Mouse (Mus musculus): ENCODE data around the gene Iqgap1. TPM values are rescaled to one million over a fixed set of nuclear protein-coding genes. Genes with fewer than 3 reads are reported as not detected.

Iqgap1 gene
- total and polyA plus RNA-seq, 3 experiments, result 20.6 to 87.9 (median 58.8) TPM

DNA sequence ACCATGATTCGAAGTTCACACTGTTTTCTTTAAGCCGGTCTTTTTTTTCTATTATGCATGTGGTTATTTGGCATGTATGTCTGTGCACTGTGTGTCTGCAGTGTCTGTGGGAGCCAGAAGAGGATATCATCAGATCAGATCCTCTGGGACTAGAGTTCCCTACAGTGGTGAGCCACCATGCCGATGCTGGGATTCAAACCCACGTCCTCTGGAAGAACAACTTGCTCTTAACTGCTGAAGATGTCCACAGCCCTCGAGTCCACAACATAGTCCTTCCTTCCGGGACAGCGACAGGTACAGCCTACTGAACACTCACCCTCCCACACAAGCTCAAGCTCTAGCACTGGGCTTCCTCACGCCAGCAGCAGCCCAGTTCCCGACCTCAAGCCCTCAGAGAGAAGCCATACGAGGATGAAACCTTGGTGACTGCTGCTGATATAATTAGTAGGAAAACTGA, 50.3 kb downstream of the Iqgap1 start:
- no peak overlapping the region for H3K9ac ChIP-seq (ENCODE audit: control insufficient read depth, low read depth, low read length, poor library complexity, severe bottlenecking)
- no peaks in the 10 kb centered on the region for H3K27me3 ChIP-seq (ENCODE audit: control insufficient read depth in 1 of 2, insufficient read depth in 2 of 2, low read length in 2 of 2)
- peaks cover 2 to 15% of the 10 kb centered on the region in 2 experiments; a peak in 3 of 4 replicates for H3K4me1 ChIP-seq (ENCODE audit: control insufficient read depth in 1 of 2, insufficient read depth in 2 of 2, low read length in 2 of 2)
- no peak for DNase-seq (ENCODE audit: low read depth, low spot score)
- H3K79me2 ChIP-seq (ENCODE audit: control insufficient read depth, insufficient read depth, low read length, poor library complexity), result peaks cover 9% of the 10 kb centered on the region
- H3K27ac ChIP-seq (ENCODE audit: control insufficient read depth, low read depth, low read length), result no peak overlapping the region
- H3K36me3 ChIP-seq (ENCODE audit: control insufficient read depth in 1 of 2, insufficient read depth in 2 of 2, low read length in 2 of 2), result peaks cover 0 to 15% of the 10 kb centered on the region in 2 experiments; a peak in 2 of 4 replicates
- H3K4me3 ChIP-seq (ENCODE audit: control insufficient read depth in 1 of 2, insufficient read depth in 1 of 2, low read depth in 2 of 2, low read length in 2 of 2), result no peak overlapping the region
- no peaks in the 10 kb centered on the region for H3K9me3 ChIP-seq (replicated peaks; ENCODE audit: insufficient read depth, low read length)
- no peak for TF ChIP-seq ELF1 (IDR thresholded peaks at IDR 0.05; ENCODE audit: low read depth, low read length)
- TF ChIP-seq SIN3A (IDR thresholded peaks at IDR 0.05; ENCODE audit: low read length), result no peak
- no peak for TF ChIP-seq EP300 (IDR thresholded peaks at IDR 0.05; ENCODE audit: low read depth in 1 of 2, low read length in 2 of 2)
- TF ChIP-seq MAZ (IDR thresholded peaks at IDR 0.05; ENCODE audit: low read depth, low read length), result no peak
- TF ChIP-seq POLR2AphosphoS2 (IDR thresholded peaks at IDR 0.05; ENCODE audit: low read length), result no peak

DNA sequence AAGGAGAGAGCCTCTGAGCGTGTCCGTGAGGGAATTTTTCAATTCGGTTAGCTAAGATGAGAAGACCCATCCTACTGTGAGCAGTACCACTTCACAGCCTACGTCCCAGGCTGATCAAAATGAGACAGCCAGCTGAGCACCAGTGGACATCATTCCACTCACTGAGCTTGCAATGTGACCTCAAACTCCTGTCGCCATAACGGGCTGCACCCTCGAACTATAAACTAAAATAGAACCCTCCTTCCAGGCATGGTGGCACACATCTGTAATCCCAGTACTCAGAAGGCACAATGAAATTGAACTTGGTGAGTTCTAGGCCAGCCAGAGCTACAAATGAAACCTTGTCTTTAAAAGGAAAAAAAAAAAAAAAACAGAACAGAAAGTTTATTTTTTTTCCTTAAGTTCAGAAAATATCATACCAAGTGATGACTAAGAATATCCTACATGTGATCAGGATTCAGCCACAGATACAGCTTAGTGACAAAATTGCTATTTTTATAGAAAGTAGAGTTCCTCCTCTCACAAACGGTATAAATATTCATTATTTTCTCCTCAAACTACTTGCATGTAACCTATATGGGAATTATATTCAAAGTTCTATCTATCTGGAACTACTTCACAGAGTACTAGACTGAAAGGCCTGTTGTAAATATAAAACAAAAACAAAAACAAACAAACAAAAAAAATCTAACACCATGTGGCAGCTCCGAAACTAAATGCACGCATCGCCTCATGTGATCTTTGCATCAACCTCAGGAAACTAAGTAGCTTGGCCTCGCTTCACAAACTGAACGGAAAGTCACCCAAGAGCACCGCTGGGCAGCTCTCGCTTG, 50.9 kb downstream of the Iqgap1 start:
- Histone ChIP-seq H3K4me3 (ENCODE audit: control insufficient read depth in 1 of 2, insufficient read depth in 1 of 2, low read depth in 2 of 2, low read length in 2 of 2) (no peak overlapping the region), H3K36me3 (ENCODE audit: control insufficient read depth in 1 of 2, insufficient read depth in 2 of 2, low read length in 2 of 2) (peaks cover 0 to 12% of the 10 kb centered on the region in 2 experiments; a peak in 2 of 4 replicates), H3K4me1 (ENCODE audit: control insufficient read depth in 1 of 2, insufficient read depth in 2 of 2, low read length in 2 of 2) (peaks cover 2 to 15% of the 10 kb centered on the region in 2 experiments; a peak in 3 of 4 replicates), H3K9ac (ENCODE audit: control insufficient read depth, low read depth, low read length, poor library complexity, severe bottlenecking) (no peak overlapping the region), H3K27ac (ENCODE audit: control insufficient read depth, low read depth, low read length) (no peak overlapping the region), H3K27me3 (ENCODE audit: control insufficient read depth in 1 of 2, insufficient read depth in 2 of 2, low read length in 2 of 2) (no peaks in the 10 kb centered on the region), H3K79me2 (ENCODE audit: control insufficient read depth, insufficient read depth, low read length, poor library complexity) (peaks cover 9% of the 10 kb centered on the region), H3K9me3 (replicated peaks; ENCODE audit: insufficient read depth, low read length) (no peaks in the 10 kb centered on the region)
- no peak for DNase-seq (ENCODE audit: low read depth, low spot score)
- no peak for TF ChIP-seq USF2 (IDR thresholded peaks at IDR 0.05; ENCODE audit: borderline replicate concordance in 1 of 2, insufficient read depth in 1 of 2, low read depth in 1 of 2, low read length in 2 of 2)
- no peak for TF ChIP-seq EP300 (IDR thresholded peaks at IDR 0.05; ENCODE audit: low read depth in 1 of 2, low read length in 2 of 2)
- no peak for TF ChIP-seq NRF1 (IDR thresholded peaks at IDR 0.05; ENCODE audit: insufficient read depth, low read depth, low read length, poor library complexity, severe bottlenecking)

DNA sequence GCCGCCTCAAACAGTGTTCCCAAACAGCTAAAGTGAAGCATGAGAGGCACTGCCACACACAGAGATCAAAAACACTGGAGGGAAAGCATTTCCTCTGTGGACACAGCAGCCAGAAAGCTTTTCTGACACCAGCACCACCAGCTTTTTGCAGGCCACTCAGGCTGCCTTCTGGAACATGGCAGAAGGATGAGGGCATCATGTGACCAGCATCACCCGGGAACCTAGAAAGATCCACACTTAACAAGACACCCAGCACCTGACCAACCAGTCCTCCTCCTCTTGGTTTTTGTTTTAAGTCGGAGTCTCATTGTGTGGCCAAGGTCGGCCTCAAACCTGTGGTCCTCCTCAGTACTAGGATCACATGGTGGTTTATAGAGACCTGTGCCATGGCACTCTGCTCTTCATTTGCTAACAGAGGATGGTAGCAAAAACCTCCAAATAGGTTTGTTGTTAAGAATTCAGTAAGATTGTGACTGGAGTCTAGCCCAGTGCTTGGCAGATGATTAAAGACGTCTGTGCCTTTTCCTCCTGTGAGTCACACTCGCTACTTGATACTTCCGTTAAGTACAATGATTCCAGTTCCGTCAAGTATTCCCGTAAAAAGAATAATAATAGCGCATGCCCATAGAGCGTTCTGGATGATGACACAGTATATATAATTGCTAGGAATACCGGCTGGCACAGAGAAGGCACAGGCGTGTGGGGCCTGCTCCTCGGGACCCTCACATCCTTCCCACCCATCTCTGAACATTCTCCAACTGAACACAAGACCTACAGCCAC, 51.8 kb downstream of the Iqgap1 start:
- Histone ChIP-seq H3K9ac (ENCODE audit: control insufficient read depth, low read depth, low read length, poor library complexity, severe bottlenecking) (no peak overlapping the region), H3K27ac (ENCODE audit: control insufficient read depth, low read depth, low read length) (no peak overlapping the region)
- TF ChIP-seq USF1 (IDR thresholded peaks at IDR 0.05; ENCODE audit: low read depth, low read length), result no peak
- no peak for TF ChIP-seq MYC (IDR thresholded peaks at IDR 0.05; ENCODE audit: low read depth, low read length)
- TF ChIP-seq RAD21 (IDR thresholded peaks at IDR 0.05; ENCODE audit: low read depth, low read length), result no peak
- TF ChIP-seq NRF1 (IDR thresholded peaks at IDR 0.05; ENCODE audit: insufficient read depth, low read depth, low read length, poor library complexity, severe bottlenecking), result no peak
- no peak for TF ChIP-seq NELFE (IDR thresholded peaks at IDR 0.05; ENCODE audit: low read depth, low read length)
- TF ChIP-seq ZKSCAN1 (IDR thresholded peaks at IDR 0.05; ENCODE audit: low read depth, low read length), result no peak

More for the DNA sequence above, 51.8 kb downstream of the Iqgap1 start:
- Histone ChIP-seq H3K79me2 (ENCODE audit: control insufficient read depth, insufficient read depth, low read length, poor library complexity) (peaks cover 9% of the 10 kb centered on the region), H3K4me3 (ENCODE audit: control insufficient read depth in 1 of 2, insufficient read depth in 1 of 2, low read depth in 2 of 2, low read length in 2 of 2) (no peak overlapping the region), H3K36me3 (ENCODE audit: control insufficient read depth in 1 of 2, insufficient read depth in 2 of 2, low read length in 2 of 2) (peaks cover 0 to 8% of the 10 kb centered on the region in 2 experiments; a peak in 2 of 4 replicates), H3K4me1 (ENCODE audit: control insufficient read depth in 1 of 2, insufficient read depth in 2 of 2, low read length in 2 of 2) (peaks cover 2 to 10% of the 10 kb centered on the region in 2 experiments; a peak in 3 of 4 replicates), H3K27me3 (ENCODE audit: control insufficient read depth in 1 of 2, insufficient read depth in 2 of 2, low read length in 2 of 2) (no peaks in the 10 kb centered on the region), H3K9me3 (replicated peaks; ENCODE audit: insufficient read depth, low read length) (no peaks in the 10 kb centered on the region)
- no peak for DNase-seq (ENCODE audit: low read depth, low spot score)

Data from MEL (cell line).